9 mouse cellular contexts compared by ENCODE assay signal in genomic region chr6:114224399-114224798, GRCm38 (mm10). TPM values are rescaled to one million over a fixed set of nuclear protein-coding genes. Genes with fewer than 3 reads are reported as not detected.
DNase-seq lines count a peak whose midpoint lies in the region; ATAC-seq and TF ChIP-seq lines count a peak whose summit lies in the region.
"Had no signal": no experiment of that assay in that cellular context is flagged by ENCODE, and none has a peak within 500 bp of the region (broad histone marks: within the 10 kb centered on the region; RNA-seq: fewer than 3 reads in every experiment).

No protein-coding gene starts in this region.

- TF ChIP-seq POLR2A in bone marrow macrophage, adult 2 months (IDR thresholded peaks at IDR 0.05; ENCODE audit: borderline replicate concordance, low read depth, low read length), result no peak

- no peak for ATAC-seq in intestine, embryonic 14.5 days (replicated peaks; ENCODE audit: low FRiP score, low TSS enrichment, low read depth)
- ATAC-seq in intestine, embryonic 15.5 days, result no peak
- no peak for ATAC-seq in erythroid progenitor cell, adult 5-6 weeks (replicated peaks; ENCODE audit: low FRiP score, poor library complexity, severe bottlenecking)

- H3K36me3 ChIP-seq in intestine, embryonic 14.5 days (ENCODE audit: control insufficient read depth, insufficient read depth, low read length), result no peaks in the 10 kb centered on the region
- H3K36me3 ChIP-seq in intestine, embryonic 15.5 days, result no peaks in the 10 kb centered on the region
- H3K36me3 ChIP-seq: neural tube, embryonic 12.5 days had no signal

- TF ChIP-seq CTCF in bone marrow macrophage, adult 2 months (IDR thresholded peaks at IDR 0.05; ENCODE audit: low read depth, low read length), result peak; percentile 64

- H3K4me2 ChIP-seq in intestine, embryonic 14.5 days (ENCODE audit: low read length), result no peak overlapping the region
- H3K4me2 ChIP-seq in intestine, embryonic 15.5 days (replicated peaks), result no peak overlapping the region
- H3K4me2 ChIP-seq: neural tube, embryonic 12.5 days had no signal

- no peaks in the 10 kb centered on the region for H3K9me3 ChIP-seq in intestine, embryonic 14.5 days (ENCODE audit: control insufficient read depth, low read length)
- no peaks in the 10 kb centered on the region for H3K9me3 ChIP-seq in intestine, embryonic 15.5 days
- H3K9me3 ChIP-seq: neural tube, embryonic 12.5 days had no signal

- 18% methylated on average over 4 of the region's 4 CpGs for WGBS in intestine, embryonic 14.5 days
- 21% methylated on average over 4 of the region's 4 CpGs for WGBS in intestine, embryonic 15.5 days

- no peak overlapping the region for H3K9ac ChIP-seq in intestine, embryonic 14.5 days (ENCODE audit: low read length)
- no peak overlapping the region for H3K9ac ChIP-seq in intestine, embryonic 15.5 days
- H3K9ac ChIP-seq: neural tube, embryonic 12.5 days had no signal

- no peak overlapping the region for H3K4me3 ChIP-seq in intestine, embryonic 14.5 days (ENCODE audit: low read depth, low read length)
- no peak overlapping the region for H3K4me3 ChIP-seq in intestine, embryonic 15.5 days (replicated peaks)
- no peak overlapping the region for H3K4me3 ChIP-seq in bone marrow macrophage, adult 2 months (ENCODE audit: insufficient read depth, low read length)
- H3K4me3 ChIP-seq: neural tube, embryonic 12.5 days had no signal

- H3K4me1 ChIP-seq in intestine, embryonic 14.5 days (replicated peaks; ENCODE audit: control insufficient read depth, insufficient read depth, low read length), result no peaks in the 10 kb centered on the region
- no peaks in the 10 kb centered on the region for H3K4me1 ChIP-seq in intestine, embryonic 15.5 days (replicated peaks)
- H3K4me1 ChIP-seq in bone marrow macrophage, adult 2 months (ENCODE audit: control insufficient read depth, insufficient read depth, low read length), result no peaks in the 10 kb centered on the region
- H3K4me1 ChIP-seq: neural tube, embryonic 12.5 days had no signal

- no peak overlapping the region for H3K27ac ChIP-seq in intestine, embryonic 14.5 days (ENCODE audit: low read depth)
- H3K27ac ChIP-seq in intestine, embryonic 15.5 days, result no peak overlapping the region
- no peak overlapping the region for H3K27ac ChIP-seq in bone marrow macrophage, adult 2 months (ENCODE audit: insufficient read depth, low read depth, low read length)
- H3K27ac ChIP-seq: neural tube, embryonic 12.5 days had no signal

- H3K27me3 ChIP-seq in intestine, embryonic 14.5 days (replicated peaks; ENCODE audit: control insufficient read depth, insufficient read depth, low read length), result no peaks in the 10 kb centered on the region
- H3K27me3 ChIP-seq in intestine, embryonic 15.5 days (replicated peaks), result no peaks in the 10 kb centered on the region
- H3K27me3 ChIP-seq: neural tube, embryonic 12.5 days had no signal

- peak; percentile 55 for DNase-seq in intestine, embryonic 14.5 days (ENCODE audit: low spot score)
- DNase-seq in 416B (ENCODE audit: low read depth), result peak; percentile 41
- peak; percentile 29 to 34 for DNase-seq in kidney, postnatal 4 days
- peak; percentile 68 for DNase-seq in right cerebral cortex, postnatal 4 days
- no peak for DNase-seq in lung, postnatal 25 days (ENCODE audit: low spot score)

RNA-seq across cellular contexts. Expression of gene Slc6a1, which starts 58.0 kb away (rescaled TPM):
- not detected in 2 replicates for polyA plus RNA-seq in intestine, embryonic 14.5 days (2014; fragmentation: Nextera tagmentation; extraction: Ambion mirVana)
- polyA plus RNA-seq in intestine, embryonic 15.5 days (2015; fragmentation: Nextera tagmentation; extraction: Ambion mirVana), result 0.18 and 0.34 TPM in 2 replicates
- polyA plus RNA-seq in bone marrow macrophage, adult 2 months (2012; ENCODE audit: insufficient read depth, insufficient read length, missing spikeins), result 0.19 TPM in 1 of 2 replicates, not detected in the other
- 1.3 TPM in 1 of 2 replicates, not detected in the other for total RNA-seq in erythroid progenitor cell, adult 5-6 weeks (2015; ENCODE audit: low replicate concordance)
- total RNA-seq in erythroid progenitor cell, adult 5-6 weeks (2017; ENCODE audit: low replicate concordance), result not detected in 2 replicates
